Mouse (Mus musculus): ENCODE results near the gene Ren1.
A peak's percentile ranks its signal among the peaks of the same experiment; 100 is the strongest.
"Not testable (repeated sequence)": the region's sequence is repeated elsewhere in the genome, so short reads cannot be mapped to it uniquely, and the experiment has no call there.

Gene Ren1

DNA sequence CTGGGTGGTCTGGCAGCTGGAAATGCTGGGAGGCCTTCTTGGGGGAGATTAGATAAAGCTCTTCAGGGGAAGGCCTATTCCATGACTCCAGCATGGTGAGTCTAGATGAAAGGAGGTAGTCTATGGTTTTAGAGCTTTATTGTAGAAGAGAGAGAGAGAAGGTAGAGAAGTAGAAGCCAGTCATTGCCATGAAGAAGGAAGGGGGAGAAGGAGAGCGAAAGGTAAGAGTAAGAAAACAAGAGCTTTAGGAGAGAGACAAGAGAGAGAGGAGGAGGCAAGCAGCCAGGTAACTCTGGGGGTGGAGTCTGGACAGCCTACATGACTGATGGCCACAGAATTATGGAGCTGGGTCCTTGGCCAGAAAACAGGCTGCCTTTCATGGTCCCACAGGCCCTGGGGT is at the start of gene Ren1:
Gene Ren1 (plus strand): TSS at position 301 of the 400 bp plus-strand sequence.
- DNase-seq, result no peak

DNA sequence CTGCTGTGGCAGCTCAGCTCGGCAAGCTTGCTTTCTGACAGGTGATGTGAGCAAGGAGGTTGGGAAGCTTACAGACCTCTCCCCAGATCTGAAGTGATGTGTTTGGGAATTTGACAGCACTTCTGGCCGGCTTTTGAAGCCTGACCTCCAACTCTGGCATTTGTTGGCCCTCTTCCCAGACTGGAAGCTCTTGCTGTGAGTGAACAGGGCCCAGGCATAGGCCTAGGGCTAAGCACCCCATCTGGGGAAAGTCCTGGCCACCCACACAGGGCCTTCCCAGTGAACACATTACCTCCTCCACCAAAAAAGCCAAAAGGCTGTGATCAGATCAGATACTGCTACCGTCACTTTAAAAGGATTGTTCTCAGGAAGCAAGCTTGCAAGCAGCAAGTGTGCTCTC is 47.8 kb upstream of the Ren1 start:
- peak; percentile 60 to 73 for DNase-seq

GRCm38 (mm10) chr1:133306842-133307241 is 43.5 kb upstream of the Ren1 start:
- peak; percentile 69 to 76 for DNase-seq

DNA sequence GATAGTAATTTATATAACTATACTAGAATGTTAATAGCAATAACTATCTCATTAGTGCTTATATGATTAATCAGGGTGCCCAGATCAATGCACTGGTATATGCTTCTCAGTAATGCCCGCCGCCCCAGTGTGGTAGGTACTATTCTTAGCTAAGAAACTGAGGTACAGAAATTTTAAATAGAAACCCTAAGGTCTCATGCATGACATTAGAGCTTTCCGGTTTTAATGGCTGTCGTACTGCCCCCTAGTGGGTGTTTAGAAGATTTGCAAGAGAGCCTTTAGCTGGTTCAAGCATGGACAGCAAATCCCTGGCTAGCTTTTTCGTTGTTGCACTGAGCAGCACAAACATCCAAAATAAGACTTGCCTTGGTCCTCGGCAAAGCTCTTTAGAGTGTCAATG is 43.0 kb upstream of the Ren1 start:
- DNase-seq, result peak in 1 of 2 experiments; percentile 33

DNA sequence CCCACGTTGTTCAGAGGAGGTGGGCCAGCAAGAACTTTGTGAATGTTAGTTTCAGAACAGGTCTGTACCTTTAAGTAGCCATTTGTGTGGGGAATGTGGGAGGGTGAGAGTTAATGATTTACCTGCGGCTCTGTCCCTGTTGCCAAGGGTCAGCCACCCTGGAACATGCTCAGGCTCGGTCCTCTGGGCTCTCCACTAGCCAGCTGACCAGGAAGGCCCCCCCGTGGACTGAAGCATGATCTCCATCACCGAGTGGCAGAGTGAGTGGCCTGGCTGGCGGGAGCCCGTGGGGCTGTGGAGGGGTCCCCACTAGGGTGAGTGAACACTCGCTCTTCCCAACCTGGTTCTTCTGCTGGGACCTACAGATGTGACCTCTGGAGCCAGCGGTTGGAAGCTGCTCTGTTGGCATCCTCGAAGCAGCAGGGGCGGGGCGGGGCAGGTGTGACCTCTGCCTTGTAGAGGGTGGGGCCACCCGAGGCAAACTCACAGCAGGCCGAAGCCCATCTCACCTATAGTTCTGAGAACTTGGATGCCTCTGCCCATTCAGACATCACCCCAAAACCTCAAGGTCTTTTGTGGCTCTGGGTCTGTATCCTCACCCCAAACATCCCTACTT is 40.5 kb upstream of the Ren1 start, which contains the start of gene Golt1a:
Gene Golt1a (plus strand): TSS at position 149 of the 616 bp plus-strand sequence.
- peak; percentile 50 to 62 for DNase-seq

GRCm38 (mm10) chr1:133311240-133311639 is 39.1 kb upstream of the Ren1 start:
- no peak for DNase-seq

GRCm38 (mm10) chr1:133311946-133312345 is 38.4 kb upstream of the Ren1 start:
- DNase-seq, result no peak

DNA sequence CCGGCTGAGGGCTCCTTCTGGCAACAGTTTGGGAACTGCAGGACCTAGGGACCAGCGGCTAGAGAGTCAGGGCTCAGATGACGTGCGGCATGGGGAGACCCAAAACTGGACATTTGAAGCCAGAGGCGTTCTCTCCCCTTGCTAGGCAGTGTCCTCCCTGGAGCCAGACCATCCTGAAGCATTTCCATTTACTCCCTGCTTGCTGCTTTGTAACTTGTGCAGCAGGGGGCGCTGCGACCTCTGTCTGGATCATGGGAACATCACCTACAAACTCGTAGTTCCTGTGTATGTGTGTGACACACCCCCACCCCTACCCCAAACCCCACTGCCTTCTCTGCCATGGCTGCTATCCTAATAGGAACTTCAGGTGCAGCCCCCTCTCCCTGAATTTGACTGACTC is 35.9 kb upstream of the Ren1 start:
- peak; percentile 44 to 67 for DNase-seq

DNA sequence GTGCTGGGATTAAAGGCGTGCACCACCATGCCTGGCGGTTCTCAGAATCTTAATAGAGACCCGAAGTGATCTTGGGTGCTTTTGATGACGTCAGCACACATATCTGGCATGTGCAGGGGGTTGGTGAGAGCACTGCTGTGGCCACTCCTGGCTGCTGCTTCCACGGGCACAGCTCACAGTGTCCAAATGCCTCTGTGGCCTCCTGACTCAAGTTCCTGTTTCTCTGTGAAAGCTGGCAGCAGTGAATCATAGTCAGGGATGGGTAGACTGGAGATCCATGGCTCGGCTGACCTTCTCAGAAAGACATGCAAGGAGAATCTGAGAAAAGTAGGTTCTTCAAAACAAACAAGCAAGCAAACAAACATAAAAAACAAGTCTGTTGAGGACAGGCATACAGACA is 34.5 kb upstream of the Ren1 start:
- DNase-seq, result no peak

DNA sequence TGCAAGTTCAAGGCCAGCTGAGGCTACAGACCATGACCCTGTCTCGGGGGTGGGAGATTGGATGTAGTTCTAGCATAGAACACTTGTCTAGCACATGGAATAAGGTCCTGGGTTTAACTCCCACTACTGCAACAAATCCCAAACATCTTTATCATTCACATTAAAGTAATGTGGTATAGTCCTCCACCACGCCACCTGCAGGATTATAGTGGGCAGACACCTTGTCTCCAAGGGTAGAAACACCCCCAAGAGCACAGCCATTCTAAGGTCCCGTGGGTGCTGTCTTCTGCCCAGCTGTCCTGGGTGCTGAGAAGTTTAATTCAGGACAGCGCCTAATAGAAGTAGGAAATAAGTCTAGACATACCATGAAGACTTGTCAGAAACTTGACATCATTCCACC is 33.7 kb upstream of the Ren1 start:
- DNase-seq, result no peak

- no peak for DNase-seq
These were observed 33.2 kb upstream of the Ren1 start for GRCm38 (mm10) chr1:133317149-133317548.

DNA sequence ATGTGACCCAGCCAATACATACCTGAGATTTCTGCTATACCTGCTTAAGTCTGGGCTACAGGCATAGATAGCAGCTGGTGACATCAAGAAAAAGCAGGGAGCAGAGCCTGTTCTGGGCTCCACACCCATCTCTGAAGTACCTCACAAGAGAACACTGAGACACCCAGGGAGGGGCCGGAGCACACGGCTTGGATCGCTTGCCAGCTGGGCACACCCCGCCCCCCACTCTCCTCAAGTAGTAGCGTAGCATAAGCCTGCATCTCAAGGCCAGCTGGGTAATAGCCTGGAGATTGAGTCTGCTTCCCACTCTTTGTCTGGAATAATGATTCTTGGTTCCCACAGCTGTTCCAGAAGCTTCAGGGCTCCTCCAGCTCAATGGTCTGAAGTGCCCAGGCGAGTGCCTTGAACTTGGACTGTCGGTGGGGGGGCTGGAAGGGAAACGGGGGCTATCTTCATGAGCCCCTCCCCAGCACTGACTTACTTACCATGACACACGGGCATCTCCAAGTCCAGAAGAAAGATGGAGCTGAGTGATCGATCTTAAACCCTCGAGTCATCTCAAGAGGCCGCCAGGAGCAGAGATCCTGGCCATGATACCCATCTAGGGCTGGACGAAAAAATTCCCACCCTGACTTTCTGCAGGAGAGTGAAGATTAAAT is 28.9 kb upstream of the Ren1 start, which contains the start of gene Kiss1:
Gene Kiss1 (plus strand): TSS at position 609 of the 659 bp plus-strand sequence.
- DNase-seq, result peak; percentile 48 to 74

DNA sequence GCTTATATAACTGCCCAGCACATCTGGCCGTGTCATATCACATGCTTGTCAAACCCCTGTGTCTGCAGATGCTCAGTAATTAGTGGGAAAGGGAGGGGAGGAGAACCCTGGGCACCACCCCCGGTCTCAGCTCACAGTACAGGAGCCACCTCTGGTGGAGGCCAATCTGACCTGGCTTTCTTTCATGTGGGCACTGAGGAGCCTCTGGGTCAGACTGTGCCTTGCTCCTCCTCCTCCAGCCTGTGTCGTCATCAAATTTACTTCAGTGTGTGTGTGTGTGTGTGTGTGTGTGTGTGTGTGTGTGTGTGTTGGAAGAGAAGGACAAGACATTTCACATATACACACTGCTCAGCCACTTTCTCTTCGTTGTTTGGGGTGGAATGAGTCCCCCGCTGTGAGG is 27.0 kb upstream of the Ren1 start:
- DNase-seq, result no peak

- DNase-seq, result no peak
These were observed 24.4 kb upstream of the Ren1 start for GRCm38 (mm10) chr1:133325951-133326350.

DNA sequence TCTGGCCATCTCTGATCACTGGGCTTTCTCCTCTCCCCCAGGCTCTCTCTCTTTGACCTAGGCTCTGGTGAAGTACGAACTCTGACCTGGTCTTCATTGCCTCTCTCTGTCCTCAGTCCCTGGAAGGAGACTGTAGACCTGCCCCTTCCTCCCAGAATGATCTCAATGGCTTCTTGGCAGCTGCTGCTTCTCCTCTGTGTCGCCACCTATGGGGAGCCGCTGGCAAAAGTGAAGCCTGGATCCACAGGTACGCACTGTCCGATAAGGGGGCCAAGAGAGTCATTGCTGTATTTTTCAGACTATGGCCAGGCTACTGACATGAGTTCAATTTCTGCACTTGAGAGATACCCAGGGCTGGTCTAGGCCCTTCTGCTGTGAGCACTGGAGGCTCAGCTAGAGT is 23.2 kb upstream of the Ren1 start:
- DNase-seq, result no peak

- no peak for DNase-seq
These were observed 22.0 kb upstream of the Ren1 start for GRCm38 (mm10) chr1:133328299-133328795.

DNA sequence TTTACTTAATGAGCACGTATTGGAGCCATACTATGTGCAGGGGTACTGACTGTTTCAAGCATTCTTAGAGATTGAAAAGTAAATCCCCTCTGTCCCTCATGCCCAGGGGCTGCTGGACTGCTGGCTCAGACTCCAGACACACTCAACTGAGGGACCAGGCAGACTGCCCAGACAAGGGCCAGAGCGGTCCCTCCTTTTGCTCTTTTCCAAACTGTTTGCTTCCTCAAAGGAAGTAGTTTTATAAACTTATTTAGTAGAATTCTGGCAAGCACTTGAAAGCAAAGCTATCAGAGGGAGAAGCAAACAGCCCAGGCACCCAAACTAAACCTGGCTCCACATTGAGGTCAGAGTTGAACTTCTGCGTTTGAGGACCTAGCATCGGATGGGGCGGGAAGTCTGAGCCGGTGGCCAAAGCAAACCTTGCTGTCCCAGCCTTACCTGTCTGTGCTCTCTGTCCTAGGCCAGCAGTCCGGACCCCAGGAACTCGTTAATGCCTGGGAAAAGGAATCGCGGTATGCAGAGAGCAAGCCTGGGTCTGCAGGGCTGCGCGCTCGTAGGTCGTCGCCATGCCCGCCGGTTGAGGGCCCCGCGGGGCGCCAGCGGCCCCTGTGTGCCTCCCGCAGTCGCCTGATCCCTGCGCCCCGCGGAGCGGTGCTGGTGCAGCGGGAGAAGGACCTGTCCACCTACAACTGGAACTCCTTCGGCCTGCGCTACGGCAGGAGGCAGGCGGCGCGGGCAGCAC is 21.2 kb upstream of the Ren1 start:
- peak; percentile 53 to 65 for DNase-seq

GRCm38 (mm10) chr1:133329638-133329964 is 20.7 kb upstream of the Ren1 start:
- DNase-seq, result no peak

GRCm38 (mm10) chr1:133331142-133331541 is 19.2 kb upstream of the Ren1 start:
- DNase-seq, result no peak

GRCm38 (mm10) chr1:133332656-133333430 is 17.5 kb upstream of the Ren1 start:
- no peak for DNase-seq

- DNase-seq, result no peak
These were observed 16.4 kb upstream of the Ren1 start for GRCm38 (mm10) chr1:133333937-133334336.

DNA sequence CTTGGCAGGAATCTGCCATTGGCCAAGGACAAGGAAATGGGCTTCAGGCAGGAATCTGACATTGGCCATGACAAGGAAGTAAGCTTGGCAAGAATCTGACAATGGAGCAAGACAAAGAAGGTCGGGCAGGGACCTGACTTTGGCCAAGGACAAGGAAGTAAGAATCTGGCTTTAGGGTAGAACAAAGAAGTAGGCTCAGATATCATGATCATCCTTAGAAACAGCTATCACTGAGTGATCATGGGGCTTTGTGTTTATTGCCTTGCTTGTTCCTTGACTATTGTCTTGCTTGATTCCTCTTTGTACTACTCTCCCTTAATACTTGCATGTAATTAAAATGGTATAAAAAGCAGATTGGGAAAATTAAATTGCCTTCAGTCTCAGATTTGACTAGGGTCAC is 9.9 kb upstream of the Ren1 start:
- DNase-seq, result not testable (repeated sequence)

DNA sequence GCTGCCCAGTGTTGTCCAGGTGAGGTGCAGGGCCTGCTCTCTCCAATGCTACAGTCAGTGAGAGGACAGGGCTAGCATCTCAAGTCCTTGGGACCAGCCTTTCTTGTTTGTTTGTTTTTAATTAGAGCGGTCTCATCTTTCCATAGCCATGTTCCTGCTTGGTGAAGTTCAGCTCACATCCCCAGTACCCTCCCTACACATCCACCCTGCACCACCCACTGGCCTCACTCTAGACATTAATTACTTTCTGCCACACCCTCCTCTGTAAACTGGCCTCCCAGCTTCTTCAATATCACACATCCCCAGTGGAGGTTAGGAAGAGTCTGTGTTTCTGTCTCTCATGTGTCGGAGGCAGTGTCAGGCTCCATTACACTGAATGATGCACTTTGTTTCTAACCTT is 6.0 kb upstream of the Ren1 start:
- no peak for DNase-seq

Measured in lung, adult 18-20 months (tissue).